Mouse (Mus musculus): ENCODE measurements around the gene Lyrm9. TPM values are rescaled to one million over a fixed set of nuclear protein-coding genes. Genes with fewer than 3 reads are reported as not detected.
"Not testable (repeated sequence)": the region's sequence is repeated elsewhere in the genome, so short reads cannot be mapped to it uniquely, and the experiment has no call there.

Gene Lyrm9
- total RNA-seq, 2 experiments from 2014 or later, result 1.4 to 31.6 TPM

DNA sequence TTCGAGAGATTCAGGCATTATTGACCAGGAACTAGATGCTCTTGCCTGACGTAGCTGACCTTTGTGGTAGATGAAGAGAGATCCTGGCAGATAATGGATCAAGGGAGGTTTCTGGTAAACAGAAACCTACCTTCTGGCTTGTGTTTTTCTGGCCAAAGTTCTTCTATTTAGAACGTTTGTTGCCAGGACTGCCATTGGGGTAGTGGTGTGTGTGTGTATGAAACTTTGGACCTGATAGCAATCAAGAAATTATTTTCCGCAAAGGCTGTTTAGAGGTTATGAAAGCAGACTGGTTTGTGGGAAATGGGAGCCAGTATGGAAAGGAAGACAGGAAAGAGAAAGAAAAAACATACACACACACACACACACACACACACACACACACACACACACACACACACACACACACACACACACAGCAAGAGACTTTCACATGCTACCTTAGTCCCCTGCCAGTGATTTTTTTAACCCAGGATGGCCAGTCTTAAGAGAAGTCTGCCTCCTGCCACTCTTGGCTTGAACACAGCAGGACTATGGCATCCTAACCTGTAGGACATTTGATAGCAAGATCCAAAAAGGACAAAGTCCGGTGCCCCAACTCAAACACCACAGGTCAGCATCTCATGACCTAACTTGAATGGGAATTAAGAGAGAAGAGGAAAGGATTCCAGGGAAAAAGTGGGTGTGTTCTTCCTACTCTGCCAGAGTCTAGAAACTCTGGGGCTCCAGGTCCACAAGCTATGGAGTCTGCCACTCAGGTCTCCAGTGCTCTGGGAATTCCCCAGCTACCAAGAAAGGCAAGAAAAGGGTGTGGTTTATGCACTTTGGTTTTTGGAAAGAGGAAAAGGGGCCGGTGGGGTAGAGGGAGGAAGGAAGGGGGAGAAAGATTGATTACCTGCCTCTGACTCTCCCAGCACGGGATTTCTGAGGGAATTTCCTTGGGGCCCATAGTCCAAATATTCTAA lies 21.8 kb downstream of the Lyrm9 start:
- ATAC-seq (ENCODE audit: poor library complexity, severe bottlenecking), result no peak

DNA sequence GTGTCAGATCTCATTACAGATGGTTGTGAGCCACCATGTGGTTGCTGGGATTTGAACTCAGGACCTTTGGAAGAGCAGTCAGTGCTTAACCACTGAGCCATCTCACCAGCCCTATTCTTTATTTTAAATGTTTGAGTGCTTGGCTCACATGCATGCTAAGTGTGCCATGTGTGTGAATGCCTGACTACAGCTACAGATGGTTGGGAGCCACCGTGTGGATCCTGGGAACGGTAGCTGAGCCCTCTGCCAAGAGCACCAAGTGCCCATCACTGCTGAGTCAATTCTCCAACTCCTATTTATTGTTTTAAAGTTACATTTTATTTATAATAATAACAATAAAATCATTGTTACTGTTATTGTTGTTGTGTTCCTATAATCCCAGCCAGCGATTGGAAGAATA lies 23.5 kb downstream of the Lyrm9 start:
- ATAC-seq (ENCODE audit: poor library complexity, severe bottlenecking), result no peak

GRCm38 (mm10) chr11:78851216-78851870 lies 25.0 kb downstream of the Lyrm9 start:
- no peak for ATAC-seq (ENCODE audit: poor library complexity, severe bottlenecking)

DNA sequence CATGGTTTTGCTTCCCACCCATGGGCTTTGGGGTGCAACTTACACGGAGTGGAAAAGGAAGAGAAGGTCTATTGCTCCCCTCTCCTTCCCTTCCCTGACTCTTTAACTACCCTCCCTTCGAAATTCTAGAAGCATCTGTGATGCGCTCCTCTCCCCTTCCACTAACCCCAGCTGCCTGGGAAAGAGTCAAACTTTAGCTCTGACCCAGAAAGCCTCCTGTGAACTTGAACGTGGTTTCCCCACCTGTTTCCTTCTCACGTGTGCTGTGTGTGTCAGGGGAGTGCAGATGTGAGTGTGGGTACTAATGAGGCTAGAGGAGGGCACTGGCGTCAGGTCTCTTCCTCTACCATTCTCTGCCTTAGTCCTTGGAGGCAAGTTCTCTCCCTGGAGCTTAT lies 25.5 kb downstream of the Lyrm9 start:
- ATAC-seq (ENCODE audit: poor library complexity, severe bottlenecking), result no peak

DNA sequence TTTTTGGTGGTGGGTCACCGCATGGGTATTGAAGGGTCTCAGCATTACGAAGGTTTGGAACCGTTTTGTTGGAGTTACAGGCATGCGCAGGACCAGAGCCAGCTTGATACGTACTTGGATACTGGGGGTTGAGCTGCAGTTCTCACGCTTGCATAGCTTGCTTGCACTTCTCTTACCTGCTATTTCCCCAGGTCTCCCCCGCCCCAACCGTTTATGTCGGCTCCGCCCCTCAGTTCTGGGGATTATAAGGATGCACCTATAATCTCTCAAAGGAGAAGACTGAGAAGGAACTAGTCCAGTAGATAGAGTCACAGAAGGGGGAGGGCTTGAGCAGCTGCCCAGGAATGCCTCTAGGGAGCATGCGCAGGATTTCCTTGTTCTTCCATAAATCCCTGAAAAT lies 26.1 kb downstream of the Lyrm9 start:
- no peak for ATAC-seq (ENCODE audit: poor library complexity, severe bottlenecking)

- peak; percentile 93 for ATAC-seq (ENCODE audit: poor library complexity, severe bottlenecking)
Measured at GRCm38 (mm10) chr11:78856310-78856709, 29.9 kb downstream of the Lyrm9 start.

- ATAC-seq (ENCODE audit: poor library complexity, severe bottlenecking), result no peak
Measured at GRCm38 (mm10) chr11:78857611-78858010, 31.2 kb downstream of the Lyrm9 start.

- ATAC-seq (ENCODE audit: poor library complexity, severe bottlenecking), result peak; percentile 50
Measured at GRCm38 (mm10) chr11:78863898-78864297, 37.5 kb downstream of the Lyrm9 start.

DNA sequence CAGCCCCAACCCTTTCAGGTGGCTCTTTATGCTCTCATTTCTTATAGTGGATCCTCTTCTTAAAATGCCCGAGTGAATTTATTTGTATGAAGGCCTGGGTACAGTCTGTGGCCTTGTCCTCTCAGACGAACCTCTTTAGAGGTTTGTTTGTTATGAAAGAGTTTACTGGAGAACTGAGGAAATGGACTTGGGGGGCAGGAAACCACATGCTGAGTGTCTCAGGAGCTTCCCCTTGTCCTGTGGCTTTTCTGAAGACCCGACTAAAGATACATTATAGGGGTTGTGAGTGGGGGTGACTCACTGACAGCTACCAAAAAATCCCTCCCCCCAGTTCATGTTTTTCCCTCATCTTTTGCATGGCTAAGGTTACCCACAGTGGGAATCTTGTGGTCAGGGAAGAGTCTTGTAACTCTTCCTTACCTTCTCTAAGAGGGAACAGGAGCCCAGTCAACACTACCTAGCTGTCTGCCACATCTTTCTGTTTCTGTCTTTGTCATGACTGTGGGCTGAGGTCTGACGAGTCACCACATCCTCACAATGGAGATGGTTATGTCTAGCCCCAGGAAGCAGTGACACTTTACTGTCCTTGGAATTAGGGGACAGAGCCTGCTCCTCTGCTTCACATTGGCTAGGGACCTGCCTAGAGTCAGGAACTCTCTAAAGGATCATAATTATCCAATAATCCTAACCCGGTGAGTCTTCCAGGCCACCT lies 38.3 kb downstream of the Lyrm9 start:
- peak; percentile 69 for ATAC-seq (ENCODE audit: poor library complexity, severe bottlenecking)

GRCm38 (mm10) chr11:78865314-78865713 lies 38.9 kb downstream of the Lyrm9 start:
- no peak for ATAC-seq (ENCODE audit: poor library complexity, severe bottlenecking)

DNA sequence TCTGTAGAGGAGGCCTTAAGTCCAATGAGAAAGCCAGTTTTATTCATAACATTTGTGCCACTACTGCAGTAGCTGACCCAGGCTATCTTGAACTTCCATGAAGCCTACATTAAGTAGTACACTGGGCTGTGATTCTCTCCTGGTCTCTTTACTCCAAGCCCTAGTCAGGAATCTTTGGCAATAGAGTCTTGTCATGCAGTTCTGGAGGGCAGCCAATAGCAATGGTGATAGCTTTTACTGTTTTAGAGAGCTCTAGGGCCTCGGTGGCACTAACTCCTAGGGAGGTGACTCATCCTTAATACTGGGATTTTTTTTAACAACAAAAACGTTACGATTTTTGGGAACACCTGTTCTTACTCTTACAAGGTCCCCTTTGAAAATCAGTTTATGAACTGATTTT lies 40.1 kb downstream of the Lyrm9 start:
- no peak for ATAC-seq (ENCODE audit: poor library complexity, severe bottlenecking)

- no peak for ATAC-seq (ENCODE audit: poor library complexity, severe bottlenecking)
Measured at GRCm38 (mm10) chr11:78867696-78868095, 41.3 kb downstream of the Lyrm9 start.

DNA sequence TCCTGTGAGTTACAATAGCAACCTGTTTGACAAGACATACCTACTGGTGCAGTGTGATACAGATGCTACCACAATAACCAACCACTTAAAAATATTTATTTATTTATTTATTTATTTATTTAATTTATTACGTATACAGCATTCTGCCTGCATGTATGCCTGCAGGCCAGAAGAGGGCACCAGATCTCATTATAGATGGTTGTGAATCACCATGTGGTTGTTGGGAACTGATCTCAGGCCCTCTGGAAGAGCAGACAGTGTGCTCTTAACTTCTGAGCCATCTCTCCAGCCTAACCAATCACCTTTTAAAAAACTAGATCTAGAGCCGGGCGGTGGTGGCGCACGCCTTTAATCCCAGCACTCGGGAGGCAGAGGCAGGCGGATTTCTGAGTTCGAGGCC lies 42.8 kb downstream of the Lyrm9 start:
- ATAC-seq (ENCODE audit: poor library complexity, severe bottlenecking), result not testable (repeated sequence)

DNA sequence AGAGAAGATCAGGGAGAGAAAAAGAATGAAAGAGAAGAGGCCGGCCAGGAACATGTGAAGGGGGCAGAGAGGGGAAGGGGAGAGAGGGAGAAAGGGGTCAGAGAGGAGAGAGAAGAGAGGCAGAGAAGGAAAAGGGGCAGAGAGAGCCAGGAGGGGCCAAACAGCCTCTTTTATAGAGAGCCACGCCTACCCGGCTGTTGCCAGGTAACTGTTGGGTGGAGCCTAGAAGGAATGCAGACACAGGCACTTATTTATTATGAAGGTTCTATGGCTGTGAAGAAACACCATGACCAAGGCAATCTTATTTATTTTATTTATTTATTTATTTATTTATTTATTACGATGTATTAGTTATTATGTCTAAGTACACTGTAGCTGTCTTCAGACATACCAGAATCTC lies 44.5 kb downstream of the Lyrm9 start:
- no peak for ATAC-seq (ENCODE audit: poor library complexity, severe bottlenecking)

- no peak for ATAC-seq (ENCODE audit: poor library complexity, severe bottlenecking)
Measured at GRCm38 (mm10) chr11:78872782-78873181, 46.4 kb downstream of the Lyrm9 start.

DNA sequence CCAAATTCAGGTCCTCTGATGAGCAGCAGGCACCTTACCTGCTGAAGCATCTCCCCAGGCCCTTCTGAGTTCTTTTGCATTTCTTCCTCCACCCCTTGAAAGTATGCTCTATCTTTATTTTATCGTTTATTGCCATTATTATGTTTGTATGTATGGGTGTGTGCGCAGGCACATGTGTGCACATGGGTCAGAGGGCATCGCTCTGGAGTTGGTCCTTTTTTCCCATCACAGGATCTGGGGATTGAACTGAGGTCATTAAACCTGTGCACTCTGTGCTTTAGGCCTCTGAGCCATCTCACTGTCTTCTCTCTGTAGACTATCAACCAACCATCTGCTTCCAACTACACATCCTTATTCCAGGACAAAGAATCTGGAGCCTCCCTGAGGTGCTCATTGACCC lies 53.3 kb downstream of the Lyrm9 start:
- no peak for ATAC-seq (ENCODE audit: poor library complexity, severe bottlenecking)

DNA sequence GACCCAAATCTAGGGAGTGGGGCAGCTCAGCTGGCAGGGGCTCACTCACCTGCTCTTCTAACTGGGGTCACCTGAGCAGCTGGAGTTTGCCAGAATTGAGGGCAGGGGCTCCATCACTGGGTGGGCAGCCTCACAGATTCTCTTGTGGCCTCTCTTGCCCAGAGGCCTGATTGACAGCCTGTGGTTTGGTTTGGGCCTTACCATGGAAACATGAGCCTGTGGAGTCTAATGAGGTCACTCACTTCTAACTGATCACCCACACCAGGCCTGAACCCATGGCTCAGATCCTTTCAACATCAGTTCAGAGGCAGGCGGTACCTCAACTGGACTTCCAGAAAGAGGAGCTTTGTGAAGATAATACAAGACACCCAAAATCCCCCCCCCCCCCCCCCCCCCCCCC lies 60.3 kb downstream of the Lyrm9 start:
- ATAC-seq (ENCODE audit: poor library complexity, severe bottlenecking), result no peak

GRCm38 (mm10) chr11:78887102-78887971 lies 61.0 kb downstream of the Lyrm9 start:
- peak; percentile 63 for ATAC-seq (ENCODE audit: poor library complexity, severe bottlenecking)

DNA sequence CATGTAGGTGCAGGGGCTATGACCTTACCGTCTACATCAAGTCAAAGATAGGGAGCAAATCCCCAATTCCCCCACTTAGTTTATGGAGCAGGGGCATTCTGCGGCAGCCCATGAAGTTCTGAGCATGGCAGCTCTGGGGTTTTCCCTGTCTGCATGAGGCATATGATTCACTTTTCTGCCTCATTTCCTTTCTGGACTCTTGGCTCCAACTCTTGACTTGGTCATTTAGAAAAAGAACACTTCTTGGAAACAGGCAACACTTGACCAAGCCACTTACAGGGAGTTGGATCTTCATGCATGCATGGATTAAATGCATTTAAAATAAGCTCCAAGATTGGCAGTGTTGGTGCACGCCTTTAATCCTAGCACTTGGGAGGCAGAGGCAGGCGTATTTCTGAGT lies 62.8 kb downstream of the Lyrm9 start:
- ATAC-seq (ENCODE audit: poor library complexity, severe bottlenecking), result no peak

Data from megakaryocyte, adult 5-6 weeks (primary cell).